ENCODE assay signal across 8 mouse cellular contexts in the genomic region with DNA sequence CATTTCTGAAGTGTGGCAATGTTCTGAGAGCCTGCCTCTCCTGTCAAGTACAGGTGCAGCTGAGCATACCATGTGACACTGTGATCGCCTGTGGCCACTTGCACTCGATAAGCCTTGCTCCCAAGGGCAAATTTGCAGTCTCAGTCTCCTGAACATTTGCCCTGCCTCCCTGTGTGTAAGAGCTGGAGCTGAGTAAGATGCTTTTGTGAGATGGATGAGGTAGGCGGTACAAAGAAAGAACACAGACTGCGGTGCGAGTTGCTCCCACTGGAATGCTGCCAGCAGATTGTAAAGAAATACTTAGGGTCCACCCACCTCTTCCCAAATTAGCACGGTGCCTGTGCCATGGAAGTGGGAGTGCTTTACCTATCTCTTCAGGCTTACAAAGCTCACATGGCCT. TPM values are rescaled to one million over a fixed set of nuclear protein-coding genes. Genes with fewer than 3 reads are reported as not detected.
DNase-seq lines count a peak whose midpoint lies in the region; ATAC-seq and TF ChIP-seq lines count a peak whose summit lies in the region.

No protein-coding gene starts in this region.

- TF ChIP-seq CTCF in olfactory bulb, adult 2 months (IDR thresholded peaks at IDR 0.05; ENCODE audit: insufficient read depth, low read depth, low read length) = no peak

- H3K27ac ChIP-seq in heart, embryonic 11.5 days (ENCODE audit: low read depth, low read length) = peak overlapping the region; percentile 41
- peak overlapping the region; percentile 75 for H3K27ac ChIP-seq in olfactory bulb, adult 2 months (ENCODE audit: insufficient read depth, low read depth, low read length)

- no peak for DNase-seq in heart, postnatal 25 days (ENCODE audit: low spot score)
- DNase-seq in layer of hippocampus, adult 9-11 months = peak; percentile 85
- DNase-seq in yolk sac, embryonic 10.5 days (ENCODE audit: low spot score) = no peak
- DNase-seq in adrenal gland, postnatal 10 days = no peak

- TF ChIP-seq POLR2A in olfactory bulb, adult 2 months (IDR thresholded peaks at IDR 0.05; ENCODE audit: insufficient read depth, low read depth, low read length) = no peak

- intact Hi-C loops in heart, postnatal 25 days (cut with DNase I) = no loop called here

- peaks cover 55% of the 10 kb centered on the region for H3K4me1 ChIP-seq in heart, embryonic 11.5 days (ENCODE audit: control insufficient read depth, insufficient read depth, low read length)
- peaks cover 34% of the 10 kb centered on the region for H3K4me1 ChIP-seq in olfactory bulb, adult 2 months (ENCODE audit: control insufficient read depth, insufficient read depth, low read length)

- no peak overlapping the region for H3K4me2 ChIP-seq in heart, embryonic 11.5 days

- H3K4me3 ChIP-seq in heart, embryonic 11.5 days (ENCODE audit: low read depth, low read length) = no peak overlapping the region
- H3K4me3 ChIP-seq in olfactory bulb, adult 2 months (ENCODE audit: insufficient read depth, low read depth, low read length) = no peak overlapping the region

- no peaks in the 10 kb centered on the region for H3K27me3 ChIP-seq in heart, embryonic 11.5 days (ENCODE audit: control insufficient read depth, insufficient read depth, low read length)

- H3K9me3 ChIP-seq in heart, embryonic 11.5 days (replicated peaks; ENCODE audit: control insufficient read depth, low read length) = no peaks in the 10 kb centered on the region

- peaks cover 65% of the 10 kb centered on the region for H3K36me3 ChIP-seq in heart, embryonic 11.5 days (ENCODE audit: control insufficient read depth, insufficient read depth, low read length)

- 44% methylated on average over 6 of the region's 6 CpGs for WGBS in heart, embryonic 11.5 days (ENCODE audit: insufficient replicate concordance)
- WGBS in olfactory bulb, adult 2 months = 12% methylated on average over 6 of the region's 6 CpGs

- H3K9ac ChIP-seq in heart, embryonic 11.5 days (ENCODE audit: low read depth, low read length) = no peak overlapping the region

- ATAC-seq in heart, embryonic 11.5 days (replicated peaks; ENCODE audit: insufficient number of reproducible peaks, low FRiP score, low TSS enrichment) = no peak
- ATAC-seq in frontal cortex, adult (ENCODE audit: low TSS enrichment) = peak; percentile 78
- ATAC-seq in megakaryocyte-erythroid progenitor cell, adult 5-6 weeks (replicated peaks; ENCODE audit: low FRiP score, low TSS enrichment, poor library complexity, severe bottlenecking) = no peak; the same call in 1 of the 2 replicates

RNA-seq across cellular contexts. Expression of a gene that starts 15.6 kb away (rescaled TPM):
- 244 and 288 TPM in 2 replicates for polyA plus RNA-seq in heart, embryonic 11.5 days (2014; fragmentation: Nextera tagmentation; extraction: Ambion mirVana)
- 100 to 1,000 TPM; 129 to 137 TPM for total RNA-seq in heart, postnatal 25 days (2021)
- 427 TPM in 1 of 2 replicates, not detected in the other for polyA plus RNA-seq in olfactory bulb, adult 2 months (2012; ENCODE audit: insufficient read depth, insufficient read length, low replicate concordance, missing spikeins)
- 75.8 and 77.7 TPM in 2 replicates for total RNA-seq in megakaryocyte-erythroid progenitor cell, adult 5-6 weeks (2014; fragmentation: Nextera tagmentation)
- 107 and 112 TPM in 2 replicates for total RNA-seq in megakaryocyte-erythroid progenitor cell, adult 5-6 weeks (2017)
- total RNA-seq in adrenal gland, postnatal 10 days (2021) = 100 to 1,000 TPM; 118 to 136 TPM

RNA-seq across cellular contexts. Expression of a gene that starts 44.4 kb away (rescaled TPM):
- 0.19 and 0.49 TPM in 2 replicates for polyA plus RNA-seq in heart, embryonic 11.5 days (2014; fragmentation: Nextera tagmentation; extraction: Ambion mirVana)
- total RNA-seq in heart, postnatal 25 days (2021) = 1 to 10 TPM; 1.1 to 1.6 TPM
- not detected in 2 replicates for polyA plus RNA-seq in olfactory bulb, adult 2 months (2012; ENCODE audit: insufficient read depth, insufficient read length, low replicate concordance, missing spikeins)
- total RNA-seq in megakaryocyte-erythroid progenitor cell, adult 5-6 weeks (2014; fragmentation: Nextera tagmentation) = 1.5 and 4.6 TPM in 2 replicates
- 1.8 and 4.4 TPM in 2 replicates for total RNA-seq in megakaryocyte-erythroid progenitor cell, adult 5-6 weeks (2017)
- total RNA-seq in adrenal gland, postnatal 10 days (2021) = 10 to 100 TPM; 10.6 to 11.1 TPM
